Mouse (Mus musculus) testis, adult 2 months (tissue): Measurements from ENCODE around the gene Rap1gap2.

Experiments
- CTCF ChIP-seq: fragments of 200-500 bp; IDR thresholded peaks from 2 replicates; pipeline ENCODE4 v1.5.1; 2012; ENCODE audit warnings: low read depth, mild to moderate bottlenecking, inconsistent platforms, low read length, moderate library complexity; ENCODE audit not compliant: control insufficient read depth, insufficient read depth, insufficient replicate concordance
- POLR2A ChIP-seq: fragments of 200-500 bp; IDR thresholded peaks from 2 replicates; pipeline ENCODE4 v1.6.1; 2012; ENCODE audit warnings: low read depth, mild to moderate bottlenecking, inconsistent platforms, low read length, moderate library complexity; ENCODE audit not compliant: control insufficient read depth

DNA sequence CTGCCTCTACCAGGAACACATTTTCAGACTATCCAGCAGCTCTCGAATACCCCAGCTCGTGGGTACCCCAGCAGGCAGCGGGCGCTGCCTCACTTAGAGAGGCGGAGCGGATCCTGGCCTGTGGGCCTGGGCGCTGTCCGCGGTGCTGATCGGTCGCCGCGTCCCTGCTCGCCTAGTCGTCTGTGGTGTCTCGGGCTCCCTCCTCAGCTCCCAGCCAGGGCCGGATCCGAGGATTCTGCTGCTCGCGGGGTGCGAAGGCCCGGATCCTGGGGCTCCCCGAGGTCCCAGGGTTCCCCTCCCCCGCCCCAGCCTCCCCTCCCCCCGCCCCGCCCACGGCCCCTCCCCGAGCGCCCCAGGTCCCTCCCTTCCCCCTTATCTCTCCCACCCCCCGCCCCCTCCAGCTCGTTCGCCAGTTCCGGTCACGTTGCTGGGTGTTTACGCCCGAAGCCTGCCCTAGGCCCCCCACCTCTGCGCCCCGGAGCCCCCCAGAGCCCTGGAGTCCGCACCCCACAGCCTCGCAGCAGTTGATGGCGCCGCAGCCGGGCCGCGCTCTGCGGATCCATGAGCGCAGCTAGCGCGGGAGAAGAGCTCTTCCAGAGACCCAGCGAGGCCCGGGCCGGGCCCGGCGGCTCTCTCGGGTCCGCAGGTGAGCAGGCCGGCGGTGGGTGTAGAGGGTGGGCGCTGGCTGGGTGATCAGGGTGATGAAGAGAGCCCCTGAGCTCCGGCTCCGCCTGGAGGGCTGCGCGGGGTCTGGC lies 8.7 kb upstream of the Rap1gap2 start, which contains the start of gene Ccdc92b:
- TF ChIP-seq CTCF (no peak), POLR2A (no peak)
